In genomic region chr7:19319906-19320305, GRCm38 (mm10) we compare ENCODE assay signal across 8 mouse cellular contexts. TPM values are rescaled to one million over a fixed set of nuclear protein-coding genes. Genes with fewer than 3 reads are reported as not detected.
DNase-seq lines count a peak whose midpoint lies in the region; ATAC-seq lines count a peak whose summit lies in the region.

No protein-coding gene starts in this region.

- peak overlapping the region; percentile 47 for H3K4me3 ChIP-seq in embryonic facial prominence, embryonic 12.5 days
- H3K4me3 ChIP-seq in limb, embryonic 12.5 days (replicated peaks): peak overlapping the region; percentile 42
- H3K4me3 ChIP-seq in midbrain, embryonic 14.5 days (replicated peaks; ENCODE audit: low read depth, low read length): peak overlapping the region; percentile 42

- H3K4me2 ChIP-seq in embryonic facial prominence, embryonic 12.5 days (replicated peaks): peak overlapping the region; percentile 83
- H3K4me2 ChIP-seq in limb, embryonic 12.5 days: peak overlapping the region; percentile 72
- peak overlapping the region; percentile 59 for H3K4me2 ChIP-seq in midbrain, embryonic 14.5 days (ENCODE audit: low read length)

- under 1% methylated on average over 41 of the region's 41 CpGs for WGBS in embryonic facial prominence, embryonic 12.5 days
- under 1% methylated on average over 41 of the region's 41 CpGs for WGBS in limb, embryonic 12.5 days
- under 1% methylated on average over 41 of the region's 41 CpGs for WGBS in midbrain, embryonic 14.5 days

- H3K36me3 ChIP-seq in embryonic facial prominence, embryonic 12.5 days: no peaks in the 10 kb centered on the region
- H3K36me3 ChIP-seq in limb, embryonic 12.5 days: no peaks in the 10 kb centered on the region
- H3K36me3 ChIP-seq in midbrain, embryonic 14.5 days (ENCODE audit: control insufficient read depth, insufficient read depth, low read length): no peaks in the 10 kb centered on the region

- H3K9ac ChIP-seq in embryonic facial prominence, embryonic 12.5 days: peak overlapping the region; percentile 28; the same call in 1 of the 2 replicates
- peak overlapping the region; percentile 57 for H3K9ac ChIP-seq in limb, embryonic 12.5 days (replicated peaks)
- H3K9ac ChIP-seq in midbrain, embryonic 14.5 days (replicated peaks; ENCODE audit: low read length): peak overlapping the region; percentile 40

- peak; percentile 87 for ATAC-seq in embryonic facial prominence, embryonic 12.5 days (ENCODE audit: insufficient number of reproducible peaks, insufficient read depth, low FRiP score, low TSS enrichment)
- ATAC-seq in limb, embryonic 12.5 days (ENCODE audit: insufficient number of reproducible peaks, insufficient read depth, low FRiP score, low TSS enrichment, low read depth): peak; percentile 90
- peak; percentile 96 for ATAC-seq in midbrain, embryonic 14.5 days (ENCODE audit: low FRiP score, low TSS enrichment)

- H3K27ac ChIP-seq in embryonic facial prominence, embryonic 12.5 days: no peak overlapping the region
- no peak overlapping the region for H3K27ac ChIP-seq in limb, embryonic 12.5 days
- peak overlapping the region; percentile 16; the same call in 1 of the 2 replicates for H3K27ac ChIP-seq in midbrain, embryonic 14.5 days (replicated peaks; ENCODE audit: low read depth, low read length)

- peaks cover 47% of the 10 kb centered on the region for H3K27me3 ChIP-seq in embryonic facial prominence, embryonic 12.5 days
- H3K27me3 ChIP-seq in limb, embryonic 12.5 days: peaks cover 62% of the 10 kb centered on the region
- no peaks in the 10 kb centered on the region for H3K27me3 ChIP-seq in midbrain, embryonic 14.5 days (ENCODE audit: control insufficient read depth, insufficient read depth, low read length)

- DNase-seq in 3T3-L1 (ENCODE audit: low read depth, low spot score): peak; percentile 89
- peak; percentile 98 to 99 for DNase-seq in adrenal gland, postnatal 36 days
- DNase-seq in heart, adult 18-20 months: peak; percentile 97 to 98
- peak; percentile 95 for DNase-seq in kidney, adult 18-20 months
- DNase-seq in midbrain, embryonic 14.5 days: peak; percentile 99
- DNase-seq in spleen, adult 12 weeks (ENCODE audit: low spot score): peak; percentile 79

- no peaks in the 10 kb centered on the region for H3K9me3 ChIP-seq in embryonic facial prominence, embryonic 12.5 days
- H3K9me3 ChIP-seq in limb, embryonic 12.5 days: no peaks in the 10 kb centered on the region
- H3K9me3 ChIP-seq in midbrain, embryonic 14.5 days (ENCODE audit: control insufficient read depth, low read length): no peaks in the 10 kb centered on the region

- H3K4me1 ChIP-seq in embryonic facial prominence, embryonic 12.5 days: peaks cover 7% of the 10 kb centered on the region; the same call in 1 of the 2 replicates
- H3K4me1 ChIP-seq in limb, embryonic 12.5 days (replicated peaks): peaks cover 10% of the 10 kb centered on the region
- peaks cover 9% of the 10 kb centered on the region for H3K4me1 ChIP-seq in midbrain, embryonic 14.5 days (ENCODE audit: control insufficient read depth, insufficient read depth, low read length)

RNA-seq across cellular contexts. Expression of gene Fosb, which starts 10.1 kb away (rescaled TPM):
- 10 to 100 TPM; 11.2 to 23.6 TPM for total RNA-seq in adrenal gland, postnatal 36 days (2021)
- polyA plus RNA-seq in embryonic facial prominence, embryonic 12.5 days (2016; fragmentation: Nextera tagmentation; extraction: Ambion mirVana): 0.05 TPM in 1 of 2 replicates, not detected in the other
- total RNA-seq in heart, adult 18-20 months (2021): 1 to 10 TPM in 1 of 2 experiments, under 1 TPM in 1; 0.62 to 1.0 TPM
- 0.18 and 0.20 TPM in 2 replicates for polyA plus RNA-seq in limb, embryonic 12.5 days (2016; fragmentation: Nextera tagmentation; extraction: Ambion mirVana)
- polyA plus RNA-seq in midbrain, embryonic 14.5 days (2014; fragmentation: Nextera tagmentation; extraction: Ambion mirVana): not detected in 2 replicates

RNA-seq across cellular contexts. Expression of gene Ercc1, which starts 24.7 kb away (rescaled TPM):
- 10 to 100 TPM; 33.0 to 38.8 TPM for total RNA-seq in adrenal gland, postnatal 36 days (2021)
- polyA plus RNA-seq in embryonic facial prominence, embryonic 12.5 days (2016; fragmentation: Nextera tagmentation; extraction: Ambion mirVana): 92.3 and 94.5 TPM in 2 replicates
- total RNA-seq in heart, adult 18-20 months (2021): 10 to 100 TPM; 43.5 to 50.3 TPM
- polyA plus RNA-seq in limb, embryonic 12.5 days (2016; fragmentation: Nextera tagmentation; extraction: Ambion mirVana): 92.3 and 105 TPM in 2 replicates
- 78.9 and 97.7 TPM in 2 replicates for polyA plus RNA-seq in midbrain, embryonic 14.5 days (2014; fragmentation: Nextera tagmentation; extraction: Ambion mirVana)

RNA-seq across cellular contexts. Expression of gene Rtn2, which starts 37.5 kb away (rescaled TPM):
- total RNA-seq in adrenal gland, postnatal 36 days (2021): 1 to 10 TPM; 4.6 to 5.1 TPM
- 17.9 and 21.4 TPM in 2 replicates for polyA plus RNA-seq in embryonic facial prominence, embryonic 12.5 days (2016; fragmentation: Nextera tagmentation; extraction: Ambion mirVana)
- total RNA-seq in heart, adult 18-20 months (2021): 100 to 1,000 TPM; 124 to 132 TPM
- polyA plus RNA-seq in limb, embryonic 12.5 days (2016; fragmentation: Nextera tagmentation; extraction: Ambion mirVana): 12.4 and 12.8 TPM in 2 replicates
- 100.0 and 101 TPM in 2 replicates for polyA plus RNA-seq in midbrain, embryonic 14.5 days (2014; fragmentation: Nextera tagmentation; extraction: Ambion mirVana)

RNA-seq across cellular contexts. Expression of gene Cd3eap, which starts 39.4 kb away (rescaled TPM):
- 10 to 100 TPM; 11.3 to 12.8 TPM for total RNA-seq in adrenal gland, postnatal 36 days (2021)
- polyA plus RNA-seq in embryonic facial prominence, embryonic 12.5 days (2016; fragmentation: Nextera tagmentation; extraction: Ambion mirVana): 27.1 and 28.0 TPM in 2 replicates
- total RNA-seq in heart, adult 18-20 months (2021): 1 to 10 TPM; 9.6 to 10.0 TPM
- 28.4 TPM in 2 replicates for polyA plus RNA-seq in limb, embryonic 12.5 days (2016; fragmentation: Nextera tagmentation; extraction: Ambion mirVana)
- 16.4 and 18.9 TPM in 2 replicates for polyA plus RNA-seq in midbrain, embryonic 14.5 days (2014; fragmentation: Nextera tagmentation; extraction: Ambion mirVana)

RNA-seq across cellular contexts. Expression of gene Ppp1r13l, which starts 39.6 kb away (rescaled TPM):
- total RNA-seq in adrenal gland, postnatal 36 days (2021): 1 to 10 TPM; 5.8 to 8.9 TPM
- polyA plus RNA-seq in embryonic facial prominence, embryonic 12.5 days (2016; fragmentation: Nextera tagmentation; extraction: Ambion mirVana): 7.3 and 8.1 TPM in 2 replicates
- 10 to 100 TPM; 38.2 to 42.9 TPM for total RNA-seq in heart, adult 18-20 months (2021)
- polyA plus RNA-seq in limb, embryonic 12.5 days (2016; fragmentation: Nextera tagmentation; extraction: Ambion mirVana): 7.1 and 9.3 TPM in 2 replicates
- polyA plus RNA-seq in midbrain, embryonic 14.5 days (2014; fragmentation: Nextera tagmentation; extraction: Ambion mirVana): 1.6 and 1.9 TPM in 2 replicates
